Mouse (Mus musculus) heart, postnatal 0 days (tissue): ENCODE results near the gene Neurod2.

Source experiments
- CTCF ChIP-seq: IDR thresholded peaks from 2 replicates; pipeline ENCODE4 v1.5.1; 2016; ENCODE audit warnings: antibody characterized with exemption, control low read depth, low read depth
- EP300 ChIP-seq: IDR thresholded peaks from 2 replicates; pipeline ENCODE4 v1.6.1; 2016; ENCODE audit warnings: antibody characterized with exemption, low read depth

GRCm38 (mm10) chr11:98290906-98291305, 38.5 kb downstream of the Neurod2 start:
- TF ChIP-seq CTCF (no peak), EP300 (no peak)
